Mouse (Mus musculus) liver, embryonic 16.5 days (tissue): ENCODE results near the gene Ndufa13. TPM values are rescaled to one million over a fixed set of nuclear protein-coding genes. Genes with fewer than 3 reads are reported as not detected.
"Not testable (repeated sequence)": the region's sequence is repeated elsewhere in the genome, so short reads cannot be mapped to it uniquely, and the experiment has no call there.

Source experiments
- ATAC-seq: fragments of 200-750 bp; cut with Nextera tagmentation; 2 replicates; pipeline ENCODE4 v1.8.0; 2017; ENCODE audit warnings: low read depth, mild to moderate bottlenecking, moderate number of reproducible peaks, moderate library complexity
- H3K27ac ChIP-seq: fragments of 300-500 bp; sonication (generic); 2 replicates; pipeline ENCODE4 v1.5.1; 2014; ENCODE audit warnings: mild to moderate bottlenecking, low read length
- H3K27me3 ChIP-seq: fragments of 300-500 bp; sonication (generic); 2 replicates; pipeline ENCODE4 v1.6.1; 2014; ENCODE audit warnings: low read depth, low read length, mixed read lengths; ENCODE audit not compliant: control insufficient read depth, insufficient read depth
- H3K36me3 ChIP-seq: fragments of 300-500 bp; sonication (generic); 2 replicates; pipeline ENCODE4 v1.6.1; 2014; ENCODE audit warnings: mild to moderate bottlenecking; ENCODE audit not compliant: control insufficient read depth, insufficient read depth
- H3K4me1 ChIP-seq: fragments of 300-500 bp; sonication (generic); 2 replicates; pipeline ENCODE4 v1.6.1; 2014; ENCODE audit warnings: low read depth, low read length, mixed read lengths; ENCODE audit not compliant: control insufficient read depth
- H3K4me2 ChIP-seq: fragments of 300-500 bp; sonication (generic); 2 replicates; pipeline ENCODE4 v1.6.1; 2014; ENCODE audit warnings: low read depth, low read length, mixed read lengths
- H3K4me3 ChIP-seq: fragments of 300-500 bp; sonication (generic); 2 replicates; pipeline ENCODE4 v1.5.1; 2014; ENCODE audit warnings: low read depth, mild to moderate bottlenecking, low read length
- H3K9ac ChIP-seq: fragments of 300-500 bp; sonication (generic); 2 replicates; pipeline ENCODE4 v1.6.1; 2014; ENCODE audit warnings: low read depth, low read length
- H3K9me3 ChIP-seq: fragments of 300-500 bp; sonication (generic); replicated peaks from 2 replicates; pipeline ENCODE4 v1.6.1; 2016; ENCODE audit warnings: low read length; ENCODE audit not compliant: control insufficient read depth
- WGBS: fragments of 180-500 bp; shearing (Covaris S2); extraction: QIAGEN DNeasy Blood & Tissue Kit; methylation state at CpG from one replicate; pipeline ENCODE4 v1.1.7; 2014; ENCODE audit not compliant: insufficient replicate concordance; 5-methylcytosine and 5-hydroxymethylcytosine counted together
- polyA plus RNA-seq: library from polyadenylated mRNA; unstranded; fragments of >200 nt; fragmentation: Nextera tagmentation; extraction: Ambion mirVana; gene quantifications from 2 replicates; pipeline ENCODE4 v1.2.1, GENCODE M21; 2015

The Ndufa13 gene
- 103 and 104 TPM in 2 replicates for polyA plus RNA-seq

DNA sequence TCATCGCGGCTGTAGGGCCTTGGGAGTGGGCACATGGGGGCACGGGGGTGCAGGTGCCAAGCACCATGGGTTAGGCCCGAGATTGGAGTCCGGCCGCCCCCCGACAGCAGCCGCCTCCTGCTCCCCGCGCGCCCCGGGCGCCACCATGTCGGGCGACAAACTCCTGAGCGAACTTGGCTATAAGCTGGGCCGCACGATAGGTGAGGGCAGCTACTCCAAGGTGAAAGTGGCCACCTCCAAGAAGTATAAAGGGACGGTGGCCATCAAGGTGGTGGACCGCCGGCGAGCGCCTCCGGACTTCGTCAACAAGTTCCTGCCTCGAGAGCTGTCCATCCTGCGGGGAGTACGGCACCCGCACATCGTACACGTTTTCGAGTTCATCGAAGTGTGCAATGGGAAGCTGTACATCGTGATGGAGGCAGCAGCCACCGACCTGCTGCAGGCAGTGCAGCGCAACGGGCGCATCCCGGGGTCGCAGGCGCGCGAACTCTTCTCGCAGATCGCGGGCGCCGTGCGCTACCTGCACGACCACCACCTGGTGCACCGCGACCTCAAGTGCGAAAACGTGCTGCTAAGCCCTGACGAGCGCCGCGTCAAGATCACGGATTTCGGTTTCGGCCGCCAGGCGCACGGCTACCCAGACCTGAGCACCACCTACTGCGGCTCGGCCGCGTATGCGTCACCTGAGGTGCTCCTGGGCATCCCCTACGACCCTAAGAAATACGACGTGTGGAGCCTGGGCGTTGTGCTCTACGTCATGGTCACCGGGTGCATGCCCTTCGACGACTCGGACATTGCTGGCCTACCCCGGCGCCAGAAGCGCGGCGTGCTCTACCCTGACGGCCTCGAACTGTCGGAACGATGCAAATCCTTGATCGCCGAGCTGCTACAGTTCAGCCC, at the start of gene Ndufa13, which contains the start of the genes Tssk6 and Yjefn3:
Ndufa13 (minus strand) TSS at position 396 of the 900 bp plus-strand sequence.
Tssk6 (plus strand) TSS at position 22 of the 900 bp plus-strand sequence.
Yjefn3 (minus strand) TSS at position 550 of the 900 bp plus-strand sequence.
- Histone ChIP-seq H3K4me1 (peaks cover 42% of the 10 kb centered on the region), H3K9ac (peak within 1 kb of the TSS; percentile 90), H3K27ac (peak within 1 kb of the TSS; percentile 97), H3K27me3 (no peaks in the 10 kb centered on the region), H3K4me2 (peak within 1 kb of the TSS; percentile 100), H3K36me3 (no peaks in the 10 kb centered on the region; the same call in 1 of the 2 replicates), H3K9me3 (no peaks in the 10 kb centered on the region), H3K4me3 (peak within 1 kb of the TSS; percentile 87)
- ATAC-seq: peak; percentile 28
- 3% methylated on average over 89 of the region's 89 CpGs for WGBS

- H3K36me3 ChIP-seq: no peaks in the 10 kb centered on the region
- peak; percentile 64 for ATAC-seq
- H3K27me3 ChIP-seq: no peaks in the 10 kb centered on the region
- H3K9ac ChIP-seq: no peak overlapping the region
- H3K4me3 ChIP-seq: no peak overlapping the region
- H3K4me2 ChIP-seq: no peak overlapping the region
- H3K4me1 ChIP-seq: no peaks in the 10 kb centered on the region; the same call in 1 of the 2 replicates
- H3K9me3 ChIP-seq: no peaks in the 10 kb centered on the region
- 73% methylated on average over 2 of the region's 2 CpGs for WGBS
- H3K27ac ChIP-seq: peak overlapping the region; percentile 34; the same call in 1 of the 2 replicates
Measured at GRCm38 (mm10) chr8:69950300-69950699, 47.9 kb upstream of the Ndufa13 start.

DNA sequence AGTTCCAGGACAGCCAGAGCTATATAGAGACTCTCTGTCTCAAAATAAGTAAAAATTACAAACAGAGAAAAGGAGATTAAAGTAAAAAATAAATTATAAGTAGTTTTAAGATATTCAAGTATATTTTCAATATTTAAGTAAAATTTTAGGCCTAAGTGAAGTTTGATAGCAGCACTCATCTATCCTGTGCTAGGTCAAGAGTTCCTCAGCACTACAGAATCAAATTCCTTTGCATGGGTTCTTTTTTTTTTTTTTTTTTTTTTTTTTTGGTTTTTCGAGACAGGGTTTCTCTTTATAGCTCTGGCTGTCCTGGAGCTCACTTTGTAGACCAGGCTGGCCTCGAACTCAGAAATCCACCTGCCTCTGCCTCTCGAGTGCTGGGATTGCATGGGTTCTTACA, 40.1 kb upstream of the Ndufa13 start:
- H3K4me1 ChIP-seq: peaks cover 30% of the 10 kb centered on the region
- not testable (repeated sequence) for H3K9ac ChIP-seq
- WGBS: 76% methylated on average over 2 of the region's 3 CpGs

GRCm38 (mm10) chr8:69940386-69940785, 38.0 kb upstream of the Ndufa13 start:
- Histone ChIP-seq H3K27ac (no peak overlapping the region; the same call in 1 of the 2 replicates), H3K9me3 (no peaks in the 10 kb centered on the region), H3K4me2 (no peak overlapping the region), H3K4me1 (peaks cover 36% of the 10 kb centered on the region), H3K27me3 (no peaks in the 10 kb centered on the region), H3K9ac (no peak overlapping the region), H3K4me3 (no peak overlapping the region), H3K36me3 (no peaks in the 10 kb centered on the region)
- ATAC-seq: no peak
- WGBS: 45% methylated on average over 2 of the region's 2 CpGs

More for the DNA sequence above, 40.1 kb upstream of the Ndufa13 start:
- not testable (repeated sequence) for H3K9me3 ChIP-seq, H3K4me3 ChIP-seq, ATAC-seq, H3K27ac ChIP-seq, H3K27me3 ChIP-seq, H3K4me2 ChIP-seq, H3K36me3 ChIP-seq

- H3K4me1 ChIP-seq: peaks cover 36% of the 10 kb centered on the region
- no peak overlapping the region for H3K9ac ChIP-seq
- no peak overlapping the region for H3K4me2 ChIP-seq
- peaks cover 1% of the 10 kb centered on the region; the same call in 1 of the 2 replicates for H3K36me3 ChIP-seq
- peak; percentile 82 for ATAC-seq
- no peak overlapping the region for H3K4me3 ChIP-seq
- WGBS: 41% methylated on average over 3 of the region's 3 CpGs
- no peaks in the 10 kb centered on the region for H3K9me3 ChIP-seq
- no peaks in the 10 kb centered on the region for H3K27me3 ChIP-seq
- H3K27ac ChIP-seq: peak overlapping the region; percentile 58; the same call in 1 of the 2 replicates
Measured at GRCm38 (mm10) chr8:69939633-69940032, 37.3 kb upstream of the Ndufa13 start.

GRCm38 (mm10) chr8:69938245-69938982, 36.1 kb upstream of the Ndufa13 start:
- Histone ChIP-seq H3K9me3 (no peaks in the 10 kb centered on the region), H3K27ac (0 out of 2 replicates have a peak overlapping the region, but pooled peaks have one; percentile 4), H3K27me3 (no peaks in the 10 kb centered on the region), H3K36me3 (peaks cover 3% of the 10 kb centered on the region; the same call in 1 of the 2 replicates), H3K9ac (no peak overlapping the region), H3K4me3 (no peak overlapping the region), H3K4me2 (no peak overlapping the region), H3K4me1 (peaks cover 32% of the 10 kb centered on the region)
- WGBS: 41% methylated on average over 6 of the region's 6 CpGs
- ATAC-seq: no peak

DNA sequence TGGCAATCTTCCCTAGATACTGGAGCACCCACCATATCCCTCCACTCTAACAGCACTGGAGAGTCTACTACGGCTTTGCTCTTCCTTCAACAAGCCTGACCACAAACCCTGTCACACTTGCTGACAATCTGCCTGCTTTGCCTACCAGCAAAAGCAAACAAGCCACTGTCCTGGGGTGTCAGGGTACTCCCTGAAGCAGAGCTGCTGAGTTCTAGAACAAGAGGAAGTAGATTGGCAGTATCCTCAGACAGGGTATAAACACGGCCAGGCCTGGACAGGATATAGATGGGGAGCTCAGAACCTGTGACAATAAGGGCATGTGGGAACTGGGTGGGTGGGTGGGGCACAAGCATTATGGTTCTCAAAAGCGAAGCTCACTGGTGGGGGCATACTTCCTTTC, 35.1 kb upstream of the Ndufa13 start:
- no peaks in the 10 kb centered on the region for H3K9me3 ChIP-seq
- 57% methylated on average over 3 of the region's 3 CpGs for WGBS
- peaks cover 30% of the 10 kb centered on the region for H3K4me1 ChIP-seq
- no peak overlapping the region for H3K4me3 ChIP-seq
- no peak for ATAC-seq
- H3K4me2 ChIP-seq: no peak overlapping the region
- no peak overlapping the region for H3K9ac ChIP-seq
- no peak overlapping the region for H3K27ac ChIP-seq
- peaks cover 3% of the 10 kb centered on the region; the same call in 1 of the 2 replicates for H3K36me3 ChIP-seq
- no peaks in the 10 kb centered on the region for H3K27me3 ChIP-seq

DNA sequence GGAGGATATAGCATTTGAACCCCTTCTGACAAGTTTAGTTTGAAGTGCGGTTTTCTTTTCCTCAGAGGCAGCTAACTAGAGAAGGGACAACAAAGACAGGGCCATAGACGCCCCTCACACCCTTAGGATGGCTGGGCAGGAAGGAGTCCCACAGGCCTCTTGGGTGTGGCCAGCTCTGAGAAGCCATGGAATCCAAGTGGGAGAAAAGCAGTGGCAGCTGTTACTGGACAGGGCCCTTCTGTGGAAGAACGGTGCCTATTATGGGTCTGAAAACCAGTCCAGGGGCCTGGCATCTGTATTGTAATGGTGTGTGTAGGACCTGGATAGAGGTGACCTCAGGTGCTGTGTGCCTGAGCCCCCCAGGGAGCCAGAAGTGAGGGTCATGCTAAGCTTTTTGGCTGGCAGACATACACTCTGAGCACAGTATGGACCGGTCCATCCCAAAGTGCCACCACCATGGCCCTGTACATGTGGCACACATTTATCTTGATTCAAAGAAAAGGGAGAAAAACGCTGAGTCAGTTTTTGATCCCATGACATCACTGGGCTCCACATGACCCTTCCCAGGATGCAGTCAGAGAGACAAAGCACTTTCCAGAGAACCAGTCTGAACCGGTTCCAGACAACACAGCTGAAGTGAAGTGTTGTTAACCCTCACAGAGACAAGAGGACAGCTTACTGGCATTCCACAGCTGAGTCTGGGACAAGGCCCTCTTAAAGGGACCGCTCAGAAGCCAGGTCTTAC, 33.9 kb upstream of the Ndufa13 start:
- WGBS: 71% methylated on average over 7 of the region's 7 CpGs
- no peak overlapping the region for H3K27ac ChIP-seq
- H3K27me3 ChIP-seq: no peaks in the 10 kb centered on the region
- no peak overlapping the region for H3K4me3 ChIP-seq
- H3K4me2 ChIP-seq: no peak overlapping the region
- no peak overlapping the region for H3K9ac ChIP-seq
- ATAC-seq: peak; percentile 22; the same call in 1 of the 2 replicates
- H3K9me3 ChIP-seq: no peaks in the 10 kb centered on the region
- H3K36me3 ChIP-seq: peaks cover 3% of the 10 kb centered on the region; the same call in 1 of the 2 replicates
- H3K4me1 ChIP-seq: peaks cover 30% of the 10 kb centered on the region
